Mouse (Mus musculus) midbrain, embryonic 12.5 days (tissue): ENCODE results near the gene Astn1. TPM values are rescaled to one million over a fixed set of nuclear protein-coding genes. Genes with fewer than 3 reads are reported as not detected.
A peak's percentile ranks its signal among the peaks of the same experiment; 100 is the strongest.

Experiments
- ATAC-seq: fragments of 200-750 bp; cut with Nextera tagmentation; 2 replicates; pipeline ENCODE4 v1.8.0; 2017; ENCODE audit warnings: low read depth, moderate TSS enrichment, moderate library complexity; ENCODE audit not compliant: low FRiP score
- H3K27ac ChIP-seq: fragments of 300-500 bp; sonication (generic); replicated peaks from 2 replicates; pipeline ENCODE4 v1.5.1; 2016; ENCODE audit warnings: mild to moderate bottlenecking
- H3K27me3 ChIP-seq: fragments of 300-500 bp; sonication (generic); 2 replicates; pipeline ENCODE4 v1.6.1; 2016; ENCODE audit warnings: mild to moderate bottlenecking
- H3K36me3 ChIP-seq: fragments of 300-500 bp; sonication (generic); 2 replicates; pipeline ENCODE4 v1.6.1; 2016
- H3K4me1 ChIP-seq: fragments of 300-500 bp; sonication (generic); 2 replicates; pipeline ENCODE4 v1.6.1; 2016
- H3K4me2 ChIP-seq: fragments of 300-500 bp; sonication (generic); replicated peaks from 2 replicates; pipeline ENCODE4 v1.6.1; 2016; ENCODE audit warnings: mild to moderate bottlenecking, moderate library complexity
- H3K4me3 ChIP-seq: fragments of 300-500 bp; sonication (generic); 2 replicates; pipeline ENCODE4 v1.5.1; 2016; ENCODE audit warnings: mild to moderate bottlenecking
- H3K9ac ChIP-seq: fragments of 300-500 bp; sonication (generic); replicated peaks from 2 replicates; pipeline ENCODE4 v1.6.1; 2016; ENCODE audit warnings: mild to moderate bottlenecking, moderate library complexity
- H3K9me3 ChIP-seq: fragments of 300-500 bp; sonication (generic); 2 replicates; pipeline ENCODE4 v1.6.1; 2016; ENCODE audit warnings: mild to moderate bottlenecking
- WGBS: fragments of 180-500 bp; shearing (Covaris S2); methylation state at CpG from one replicate; pipeline ENCODE4 v1.1.7; 2016; 5-methylcytosine and 5-hydroxymethylcytosine counted together
- polyA plus RNA-seq: library from polyadenylated mRNA; unstranded; fragments of >200 nt; fragmentation: Nextera tagmentation; extraction: Ambion mirVana; gene quantifications from 2 replicates; pipeline ENCODE4 v1.2.1, GENCODE M21; 2016

Astn1 gene
- 21.0 and 26.6 TPM in 2 replicates for polyA plus RNA-seq

DNA sequence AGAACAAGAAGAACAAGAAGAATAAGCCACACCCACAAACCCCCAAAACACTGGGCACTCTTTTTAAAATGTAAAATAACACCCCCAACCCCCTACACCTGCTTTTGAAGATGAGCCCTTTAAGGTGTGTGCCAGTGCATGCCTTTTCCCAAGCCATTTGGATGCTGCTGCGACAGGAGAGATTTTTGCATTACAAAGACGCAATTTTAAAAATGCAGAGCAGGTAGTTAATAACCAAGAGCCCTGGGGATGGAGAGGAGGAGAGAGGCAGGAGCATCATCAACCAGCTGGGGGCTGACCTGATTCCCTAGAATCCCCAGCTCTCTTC, at the start of gene Astn1:
TSS of gene Astn1 (plus strand) at position 310 of the 328 bp plus-strand sequence.
- H3K36me3 ChIP-seq = no peaks in the 10 kb centered on the region
- H3K27me3 ChIP-seq = peaks cover 11% of the 10 kb centered on the region
- H3K4me2 ChIP-seq = peak within 1 kb of the TSS; percentile 72
- peaks cover 33% of the 10 kb centered on the region for H3K4me1 ChIP-seq
- no peak for ATAC-seq
- H3K4me3 ChIP-seq = peak within 1 kb of the TSS; percentile 65
- H3K9ac ChIP-seq = peak within 1 kb of the TSS; percentile 86
- 5% methylated on average over 2 of the region's 2 CpGs for WGBS
- no peaks in the 10 kb centered on the region for H3K9me3 ChIP-seq
- H3K27ac ChIP-seq = peak within 1 kb of the TSS; percentile 90

DNA sequence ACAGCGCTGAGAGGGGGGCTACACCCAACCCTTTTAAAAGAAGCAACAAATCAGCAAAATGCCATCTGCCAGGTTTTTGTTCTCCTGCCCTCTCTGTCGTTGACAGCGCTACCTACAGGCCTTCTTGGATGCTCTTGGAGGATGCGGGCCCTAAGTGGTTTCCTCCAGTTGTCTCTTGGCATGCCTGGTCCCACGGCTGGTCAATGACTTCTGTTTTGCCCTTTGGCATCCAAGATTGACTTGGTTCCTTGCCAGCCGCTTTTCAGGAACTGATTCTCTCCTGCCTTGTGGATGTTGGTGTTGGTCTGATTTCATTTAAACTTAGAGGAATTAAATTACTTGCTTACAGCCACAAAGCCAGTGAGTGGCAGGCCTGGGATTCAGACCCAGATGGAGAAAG, 38.7 kb upstream of the Astn1 start:
- Histone ChIP-seq H3K9me3 (no peaks in the 10 kb centered on the region), H3K4me1 (no peaks in the 10 kb centered on the region), H3K4me2 (no peak overlapping the region), H3K4me3 (no peak overlapping the region), H3K27ac (no peak overlapping the region), H3K27me3 (no peaks in the 10 kb centered on the region), H3K9ac (no peak overlapping the region), H3K36me3 (no peaks in the 10 kb centered on the region)
- WGBS = 82% methylated on average over 6 of the region's 6 CpGs
- no peak for ATAC-seq

DNA sequence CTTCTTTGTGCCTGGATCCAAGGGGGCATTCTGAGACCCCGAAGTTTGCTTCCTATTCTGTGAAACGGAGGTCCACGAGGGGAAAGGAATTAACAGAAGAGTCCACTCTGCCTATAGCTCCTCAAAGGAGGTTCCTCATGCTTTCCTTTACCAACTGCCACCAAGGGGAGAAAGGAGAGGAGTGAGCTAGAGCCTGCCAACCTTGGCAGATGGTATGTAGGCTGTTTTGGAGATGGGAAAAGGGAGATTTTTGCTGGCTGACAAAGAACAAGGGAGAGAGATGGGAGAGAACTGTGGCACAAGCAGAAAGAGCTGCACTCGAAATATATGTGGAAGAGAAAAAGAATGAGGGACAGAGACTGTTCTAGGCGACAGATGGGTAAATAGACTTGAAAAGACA, 33.9 kb upstream of the Astn1 start:
- Histone ChIP-seq H3K27me3 (no peaks in the 10 kb centered on the region), H3K4me3 (no peak overlapping the region), H3K27ac (no peak overlapping the region), H3K4me1 (0 out of 2 replicates have a peak, but pooled peaks cover 8% of the 10 kb centered on the region), H3K4me2 (no peak overlapping the region), H3K9ac (no peak overlapping the region), H3K9me3 (no peaks in the 10 kb centered on the region), H3K36me3 (no peaks in the 10 kb centered on the region)
- 77% methylated on average over 5 of the region's 5 CpGs for WGBS
- ATAC-seq = no peak

DNA sequence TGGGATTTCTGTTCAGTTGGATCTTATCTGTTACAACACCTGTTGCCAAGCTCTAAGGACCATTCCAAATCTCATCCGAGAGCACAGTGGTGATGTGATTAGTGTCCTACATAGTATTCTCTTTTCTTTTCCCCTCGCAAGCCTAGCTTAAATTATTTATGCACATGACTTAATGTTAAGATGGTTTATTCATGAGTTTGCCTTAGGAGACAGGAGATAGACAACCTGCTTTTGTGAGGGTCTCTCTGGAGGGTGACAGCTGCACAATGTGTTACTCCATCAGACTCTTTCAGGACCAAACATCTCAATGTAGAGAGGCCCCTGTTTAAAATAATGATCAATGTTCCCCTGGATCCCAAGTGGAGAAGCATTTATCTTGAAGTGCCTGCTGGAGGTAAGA, 33.2 kb upstream of the Astn1 start:
- ATAC-seq = no peak
- Histone ChIP-seq H3K4me2 (no peak overlapping the region), H3K36me3 (no peaks in the 10 kb centered on the region), H3K9me3 (no peaks in the 10 kb centered on the region), H3K27me3 (no peaks in the 10 kb centered on the region), H3K4me3 (no peak overlapping the region), H3K4me1 (0 out of 2 replicates have a peak, but pooled peaks cover 8% of the 10 kb centered on the region), H3K9ac (no peak overlapping the region), H3K27ac (no peak overlapping the region)
- 32% methylated on average over 2 of the region's 2 CpGs for WGBS

DNA sequence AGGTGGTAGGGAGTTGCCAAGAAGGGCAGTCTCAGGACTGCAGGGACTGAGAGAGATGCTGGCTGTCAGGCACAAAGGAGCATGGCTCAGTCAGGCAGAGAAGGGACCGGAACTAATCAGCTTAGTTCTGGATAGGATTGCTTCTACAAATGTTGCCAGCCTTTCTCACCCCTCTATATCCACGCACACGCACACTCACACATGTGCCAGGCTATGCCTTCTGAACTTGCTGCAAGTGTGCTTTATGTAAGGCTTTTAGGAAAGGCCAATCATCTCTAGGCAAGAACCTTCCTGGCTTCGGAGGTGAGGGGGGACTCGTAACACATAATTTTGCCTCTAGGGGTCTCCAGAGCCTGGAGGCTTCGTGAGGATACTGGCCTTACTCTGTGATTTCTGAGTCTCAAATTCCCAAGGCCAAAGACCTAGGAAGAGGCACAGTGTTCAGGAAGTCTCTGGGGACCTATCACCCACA, 18.8 kb upstream of the Astn1 start:
- no peaks in the 10 kb centered on the region for H3K9me3 ChIP-seq
- no peak overlapping the region for H3K9ac ChIP-seq
- H3K4me2 ChIP-seq = no peak overlapping the region
- H3K4me3 ChIP-seq = no peak overlapping the region
- 23% methylated on average over 6 of the region's 6 CpGs for WGBS
- no peaks in the 10 kb centered on the region for H3K36me3 ChIP-seq
- peaks cover 9% of the 10 kb centered on the region for H3K4me1 ChIP-seq
- H3K27me3 ChIP-seq = no peaks in the 10 kb centered on the region
- peak; percentile 88 for ATAC-seq
- peak overlapping the region; percentile 39; the same call in 1 of the 2 replicates for H3K27ac ChIP-seq

DNA sequence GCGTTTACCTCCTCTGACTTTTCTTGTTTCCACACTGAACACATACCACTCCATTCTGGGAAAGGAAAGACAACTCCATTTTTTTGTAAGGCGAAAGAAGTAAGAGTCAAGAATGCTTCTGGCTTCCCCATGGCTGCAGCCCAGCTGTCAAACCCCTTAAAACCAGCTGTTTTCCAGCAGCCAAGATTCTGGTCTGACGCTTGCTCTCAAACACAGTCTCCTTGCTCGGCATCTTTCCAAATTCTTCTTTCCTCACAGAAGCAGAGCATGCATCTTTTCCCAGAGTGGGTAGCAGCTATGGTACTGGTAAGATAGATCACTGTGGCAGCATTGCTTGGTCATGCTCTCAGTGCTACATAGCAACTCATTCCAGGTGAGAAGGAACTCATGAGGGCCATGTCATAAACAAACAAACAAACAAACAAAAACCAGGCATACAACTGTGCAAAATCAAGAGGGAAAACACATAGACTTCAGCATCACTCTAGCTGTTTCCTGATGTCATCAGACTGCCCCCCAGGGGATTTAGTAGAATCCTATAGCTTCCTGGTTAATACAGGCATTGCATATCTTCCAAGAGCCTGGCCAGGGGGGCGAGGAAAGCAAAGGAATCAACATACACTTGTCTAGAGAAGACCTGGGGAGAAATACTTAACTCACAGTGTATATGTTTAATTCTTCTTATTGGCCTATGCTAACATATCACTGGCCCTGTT, 8.3 kb upstream of the Astn1 start:
- WGBS = 87% methylated on average over 5 of the region's 5 CpGs
- H3K4me3 ChIP-seq = no peak overlapping the region

DNA sequence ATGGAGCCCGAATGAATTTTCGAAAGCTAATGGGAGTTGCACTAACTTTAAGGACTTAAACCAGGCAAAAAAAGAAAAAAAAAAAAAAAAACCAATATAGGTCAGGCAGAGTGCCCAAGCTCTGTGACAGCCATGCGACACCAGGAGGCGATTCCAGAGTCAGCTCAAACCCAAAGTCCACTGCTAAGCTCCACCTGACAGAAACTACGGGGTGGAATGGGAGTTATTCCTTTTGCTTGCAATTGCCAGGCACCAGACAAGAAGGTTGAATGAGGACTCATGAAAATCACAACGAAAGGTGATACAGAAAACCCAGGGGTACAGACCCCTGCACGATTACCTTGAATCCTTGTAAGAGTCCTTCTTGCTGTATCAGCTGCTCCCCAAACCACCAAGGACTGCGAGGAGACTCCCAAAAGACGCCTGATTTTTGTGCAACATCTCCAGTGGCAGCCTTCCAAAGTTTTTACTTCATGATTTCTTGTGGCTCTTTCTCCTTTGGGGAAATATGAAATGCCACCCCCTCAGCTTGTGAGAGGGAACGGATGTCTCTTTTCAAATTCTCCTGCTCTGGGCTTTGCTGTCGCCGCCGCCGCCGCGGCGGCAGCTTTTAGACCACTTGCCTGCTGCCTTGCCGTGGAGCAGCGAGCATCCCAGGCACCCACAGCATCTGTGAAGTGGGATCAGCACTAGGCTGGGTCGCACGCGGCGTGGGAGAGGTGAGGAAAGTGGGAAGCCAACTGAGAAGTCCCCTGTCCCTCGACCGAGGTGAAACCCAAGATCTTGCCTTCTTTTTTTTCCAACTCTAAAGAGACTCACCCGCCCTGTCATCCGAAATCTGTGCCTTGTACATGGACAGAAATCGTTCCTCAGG, 6.7 kb upstream of the Astn1 start:
- Histone ChIP-seq H3K4me1 (peaks cover 13% of the 10 kb centered on the region; the same call in 1 of the 2 replicates), H3K4me2 (peak overlapping the region; percentile 95), H3K36me3 (no peaks in the 10 kb centered on the region), H3K27me3 (peaks cover 33% of the 10 kb centered on the region), H3K27ac (no peak overlapping the region), H3K9me3 (no peaks in the 10 kb centered on the region), H3K9ac (peak overlapping the region; percentile 63), H3K4me3 (peak overlapping the region; percentile 63)
- 8% methylated on average over 28 of the region's 28 CpGs for WGBS
- peak; percentile 57 for ATAC-seq

More for the DNA sequence above, 8.3 kb upstream of the Astn1 start:
- Histone ChIP-seq H3K4me1 (peaks cover 13% of the 10 kb centered on the region; the same call in 1 of the 2 replicates), H3K27ac (no peak overlapping the region), H3K27me3 (peaks cover 29% of the 10 kb centered on the region), H3K9ac (no peak overlapping the region), H3K36me3 (no peaks in the 10 kb centered on the region), H3K9me3 (no peaks in the 10 kb centered on the region), H3K4me2 (peak overlapping the region; percentile 95)
- ATAC-seq = no peak

DNA sequence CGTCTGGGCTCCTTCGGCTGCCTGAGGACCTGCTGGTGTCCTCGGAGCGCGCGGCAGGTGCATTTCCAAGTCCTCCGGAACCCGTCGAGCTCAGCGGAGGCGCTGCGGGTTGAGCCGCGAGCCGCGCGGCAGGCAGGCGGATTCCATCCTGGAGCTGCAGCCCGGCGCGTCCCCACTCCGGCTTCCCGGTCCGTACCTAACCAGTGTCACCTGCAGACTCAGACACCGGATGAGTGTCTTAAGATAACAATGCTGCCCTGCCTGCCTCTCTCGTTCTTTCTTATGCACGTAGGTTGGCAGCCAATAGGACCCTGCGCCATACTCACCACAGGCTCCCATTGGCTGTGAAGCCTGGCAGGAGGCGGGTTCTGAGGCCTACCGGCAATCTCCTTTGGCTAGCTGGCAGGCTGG, 6.0 kb upstream of the Astn1 start, which contains the start of gene Brinp2:
TSS of gene Brinp2 (minus strand) at position 276 of the 411 bp plus-strand sequence.
- peak within 1 kb of the TSS; percentile 95 for H3K4me2 ChIP-seq
- H3K4me1 ChIP-seq = peaks cover 13% of the 10 kb centered on the region; the same call in 1 of the 2 replicates
- no peaks in the 10 kb centered on the region for H3K9me3 ChIP-seq
- H3K27ac ChIP-seq = no peak within 1 kb of the TSS
- ATAC-seq = peak; percentile 98
- WGBS = under 1% methylated on average over 30 of the region's 30 CpGs
- H3K4me3 ChIP-seq = peak within 1 kb of the TSS; percentile 63
- no peaks in the 10 kb centered on the region for H3K36me3 ChIP-seq
- H3K27me3 ChIP-seq = peaks cover 33% of the 10 kb centered on the region
- peak within 1 kb of the TSS; percentile 63 for H3K9ac ChIP-seq

DNA sequence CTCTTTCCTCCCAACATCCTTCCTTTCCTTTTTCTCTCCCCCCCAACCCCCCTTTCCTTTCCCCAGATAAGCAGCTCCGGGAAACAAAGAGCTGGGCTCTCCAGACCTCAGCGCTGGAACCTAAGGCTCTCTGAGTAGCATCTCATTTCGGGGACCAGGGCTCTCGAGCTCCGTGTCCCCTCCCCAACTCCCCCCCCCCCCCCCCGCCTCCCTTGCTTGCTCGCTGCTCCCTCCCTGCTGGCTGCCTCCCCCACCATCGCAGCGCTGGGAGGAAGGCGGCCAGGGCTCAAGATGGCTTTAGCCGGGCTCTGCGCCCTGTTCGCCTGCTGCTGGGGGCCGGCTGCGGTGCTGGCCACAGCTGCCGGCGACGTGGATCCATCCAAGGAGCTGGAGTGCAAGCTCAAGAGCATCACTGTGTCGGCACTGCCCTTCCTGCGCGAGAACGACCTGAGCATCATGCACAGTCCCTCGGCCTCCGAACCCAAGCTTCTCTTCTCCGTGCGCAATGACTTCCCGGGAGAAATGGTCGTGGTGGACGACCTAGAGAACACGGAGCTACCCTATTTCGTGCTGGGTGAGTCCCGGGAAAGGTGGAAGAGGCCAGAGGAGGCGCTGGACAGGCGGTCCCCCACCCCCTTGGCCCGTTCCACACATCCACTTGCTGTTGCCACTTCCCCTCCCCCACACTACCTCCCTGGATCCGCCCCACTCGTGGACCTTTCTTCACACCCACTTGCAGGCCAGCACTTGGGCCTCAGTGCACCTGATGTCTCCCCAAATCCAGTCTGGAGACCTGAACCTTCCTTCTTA, 424 bp downstream of the Astn1 start:
- Histone ChIP-seq H3K4me1 (peaks cover 30% of the 10 kb centered on the region), H3K36me3 (0 out of 2 replicates have a peak, but pooled peaks cover 4% of the 10 kb centered on the region), H3K9me3 (no peaks in the 10 kb centered on the region), H3K27ac (peak overlapping the region; percentile 90), H3K4me3 (peak overlapping the region; percentile 65), H3K27me3 (peaks cover 7% of the 10 kb centered on the region), H3K9ac (peak overlapping the region; percentile 86), H3K4me2 (peak overlapping the region; percentile 72)
- WGBS = under 1% methylated on average over 33 of the region's 37 CpGs
- ATAC-seq = peak; percentile 87

DNA sequence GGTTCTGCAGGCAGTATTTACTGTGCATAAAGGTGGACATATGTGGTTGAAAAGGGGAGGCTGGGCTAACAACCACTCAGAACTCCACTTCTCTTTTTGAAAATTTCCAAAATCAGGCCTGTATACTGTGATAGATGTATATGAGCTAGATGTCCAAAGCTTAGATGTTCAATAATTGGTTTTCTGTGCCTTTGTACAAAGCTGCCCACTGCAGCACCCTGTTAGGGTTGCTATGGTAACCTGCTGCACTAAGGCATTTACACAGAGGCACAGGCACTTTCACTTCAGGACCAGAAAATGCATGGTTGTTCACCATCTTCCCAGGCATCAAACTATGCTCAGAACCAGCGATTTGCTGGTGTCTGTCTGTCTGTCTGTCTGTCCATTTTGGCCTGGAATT, 2.4 kb downstream of the Astn1 start:
- peak overlapping the region; percentile 52; the same call in 1 of the 2 replicates for H3K27ac ChIP-seq
- peaks cover 30% of the 10 kb centered on the region for H3K4me1 ChIP-seq
- H3K4me2 ChIP-seq = peak overlapping the region; percentile 72

DNA sequence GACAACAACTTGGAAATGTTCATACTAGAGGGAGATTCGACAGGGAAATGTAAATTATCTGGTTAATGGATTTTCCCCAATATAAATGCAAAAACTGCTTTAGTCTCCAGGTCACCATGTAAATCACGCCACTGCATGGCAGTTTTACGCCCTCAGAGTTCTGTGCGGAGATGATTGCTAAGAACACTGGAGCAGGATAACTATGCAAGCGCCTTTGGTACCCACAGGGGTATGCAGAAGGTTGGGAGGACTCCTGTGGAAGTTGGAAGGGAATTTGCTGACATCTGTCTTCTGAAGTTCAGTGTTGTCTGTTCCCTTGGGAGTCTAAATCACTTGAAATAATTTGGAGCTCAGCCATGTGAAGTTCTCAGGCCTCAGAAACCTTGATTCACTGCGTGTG, 20.2 kb downstream of the Astn1 start:
- peaks cover 10% of the 10 kb centered on the region for H3K4me1 ChIP-seq
- peaks cover 10% of the 10 kb centered on the region; the same call in 1 of the 2 replicates for H3K36me3 ChIP-seq
- H3K4me3 ChIP-seq = no peak overlapping the region
- no peak overlapping the region for H3K27ac ChIP-seq
- WGBS = 88% methylated on average over 6 of the region's 6 CpGs
- no peaks in the 10 kb centered on the region for H3K9me3 ChIP-seq
- no peak for ATAC-seq
- no peaks in the 10 kb centered on the region for H3K27me3 ChIP-seq
- no peak overlapping the region for H3K9ac ChIP-seq
- H3K4me2 ChIP-seq = no peak overlapping the region

More for the DNA sequence above, 2.4 kb downstream of the Astn1 start:
- WGBS = 20% methylated on average over 1 of the region's 1 CpGs
- no peaks in the 10 kb centered on the region for H3K9me3 ChIP-seq
- peak; percentile 64 for ATAC-seq
- H3K36me3 ChIP-seq = 0 out of 2 replicates have a peak, but pooled peaks cover 7% of the 10 kb centered on the region
- peak overlapping the region; percentile 7; the same call in 1 of the 2 replicates for H3K9ac ChIP-seq
- peak overlapping the region; percentile 65 for H3K4me3 ChIP-seq
- peaks cover 4% of the 10 kb centered on the region; the same call in 1 of the 2 replicates for H3K27me3 ChIP-seq
